Mouse (Mus musculus): ENCODE measurements around the gene Elof1. TPM values are rescaled to one million over a fixed set of nuclear protein-coding genes. Genes with fewer than 3 reads are reported as not detected.

Gene Elof1
- polyA plus RNA-seq, 1 experiment from 2014 or later: 96.9 TPM

DNA sequence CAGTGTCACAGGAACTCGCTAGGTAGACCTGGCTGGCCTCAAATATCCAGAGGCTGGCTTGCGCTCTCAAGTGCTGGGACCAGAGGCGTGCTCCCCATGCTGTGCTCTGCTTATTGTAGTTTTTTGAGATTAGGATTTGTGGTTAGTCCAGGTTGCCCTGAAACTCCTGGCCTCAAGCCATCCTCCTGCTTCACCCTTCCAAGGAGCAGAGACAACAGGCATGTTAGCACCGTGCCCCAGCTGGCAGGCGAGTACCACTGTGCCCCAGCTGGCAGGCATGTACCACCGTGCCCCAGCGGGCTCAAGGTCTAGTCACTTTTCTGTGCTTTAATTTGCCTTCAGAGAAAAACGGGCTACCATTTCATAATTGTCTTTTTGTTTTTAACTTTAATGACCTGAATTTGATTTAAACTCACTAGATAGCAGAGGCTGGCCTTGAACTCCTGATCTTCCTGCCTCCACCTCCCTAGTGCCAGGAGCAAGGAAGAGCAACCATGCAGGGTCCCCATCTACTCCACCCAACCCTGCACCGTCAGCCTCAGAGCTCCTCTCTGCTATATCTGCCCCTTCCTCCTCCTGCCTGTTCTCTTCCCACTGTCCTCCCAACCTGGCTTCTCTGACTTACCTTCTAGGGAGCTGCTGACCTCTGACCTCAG, 18.1 kb upstream of the Elof1 start:
- Histone ChIP-seq H3K27ac (no peak overlapping the region), H3K4me2 (no peak overlapping the region), H3K36me3 (no peaks in the 10 kb centered on the region), H3K4me3 (no peak overlapping the region), H3K27me3 (no peaks in the 10 kb centered on the region), H3K4me1 (replicated peaks) (peaks cover 10% of the 10 kb centered on the region), H3K9me3 (replicated peaks) (no peaks in the 10 kb centered on the region), H3K9ac (no peak overlapping the region)
- 79% methylated on average over 9 of the region's 9 CpGs for WGBS
- ATAC-seq (replicated peaks; ENCODE audit: insufficient number of reproducible peaks, insufficient read depth, low FRiP score, low read depth): no peak

GRCm38 (mm10) chr9:22134246-22134890, 17.4 kb upstream of the Elof1 start:
- no peaks in the 10 kb centered on the region for H3K9me3 ChIP-seq (replicated peaks)
- H3K36me3 ChIP-seq: no peaks in the 10 kb centered on the region
- H3K4me2 ChIP-seq: no peak overlapping the region
- no peaks in the 10 kb centered on the region for H3K27me3 ChIP-seq
- no peak overlapping the region for H3K9ac ChIP-seq
- no peak for ATAC-seq (replicated peaks; ENCODE audit: insufficient number of reproducible peaks, insufficient read depth, low FRiP score, low read depth)
- no peak overlapping the region for H3K4me3 ChIP-seq
- WGBS: 84% methylated on average over 7 of the region's 7 CpGs
- H3K27ac ChIP-seq: no peak overlapping the region
- H3K4me1 ChIP-seq (replicated peaks): peaks cover 10% of the 10 kb centered on the region

GRCm38 (mm10) chr9:22132220-22132619, 15.2 kb upstream of the Elof1 start:
- no peaks in the 10 kb centered on the region for H3K9me3 ChIP-seq (replicated peaks)
- WGBS: 44% methylated on average over 11 of the region's 11 CpGs
- no peak for ATAC-seq (replicated peaks; ENCODE audit: insufficient number of reproducible peaks, insufficient read depth, low FRiP score, low read depth)
- no peaks in the 10 kb centered on the region for H3K36me3 ChIP-seq
- H3K27me3 ChIP-seq: no peaks in the 10 kb centered on the region
- H3K4me2 ChIP-seq: peak overlapping the region; percentile 64
- H3K4me1 ChIP-seq (replicated peaks): peaks cover 10% of the 10 kb centered on the region
- H3K27ac ChIP-seq: no peak overlapping the region
- no peak overlapping the region for H3K9ac ChIP-seq
- H3K4me3 ChIP-seq: peak overlapping the region; percentile 43; the same call in 1 of the 2 replicates

GRCm38 (mm10) chr9:22131226-22131981, 14.4 kb upstream of the Elof1 start:
- H3K4me3 ChIP-seq: peak overlapping the region; percentile 43

GRCm38 (mm10) chr9:22125246-22126027, 8.5 kb upstream of the Elof1 start:
- Histone ChIP-seq H3K27me3 (no peaks in the 10 kb centered on the region), H3K9ac (no peak overlapping the region), H3K27ac (no peak overlapping the region), H3K4me1 (replicated peaks) (no peaks in the 10 kb centered on the region), H3K4me2 (no peak overlapping the region), H3K4me3 (no peak overlapping the region), H3K36me3 (no peaks in the 10 kb centered on the region), H3K9me3 (replicated peaks) (no peaks in the 10 kb centered on the region)
- 80% methylated on average over 15 of the region's 15 CpGs for WGBS
- no peak for ATAC-seq (replicated peaks; ENCODE audit: insufficient number of reproducible peaks, insufficient read depth, low FRiP score, low read depth)

More at GRCm38 (mm10) chr9:22131226-22131981, 14.4 kb upstream of the Elof1 start:
- H3K9me3 ChIP-seq (replicated peaks): no peaks in the 10 kb centered on the region
- no peaks in the 10 kb centered on the region for H3K27me3 ChIP-seq
- H3K36me3 ChIP-seq: no peaks in the 10 kb centered on the region
- H3K27ac ChIP-seq: no peak overlapping the region
- 2% methylated on average over 35 of the region's 35 CpGs for WGBS
- H3K4me2 ChIP-seq: peak overlapping the region; percentile 64
- peak; percentile 61; the same call in 1 of the 2 replicates for ATAC-seq (replicated peaks; ENCODE audit: insufficient number of reproducible peaks, insufficient read depth, low FRiP score, low read depth)
- peak overlapping the region; percentile 46 for H3K9ac ChIP-seq
- H3K4me1 ChIP-seq (replicated peaks): peaks cover 10% of the 10 kb centered on the region

DNA sequence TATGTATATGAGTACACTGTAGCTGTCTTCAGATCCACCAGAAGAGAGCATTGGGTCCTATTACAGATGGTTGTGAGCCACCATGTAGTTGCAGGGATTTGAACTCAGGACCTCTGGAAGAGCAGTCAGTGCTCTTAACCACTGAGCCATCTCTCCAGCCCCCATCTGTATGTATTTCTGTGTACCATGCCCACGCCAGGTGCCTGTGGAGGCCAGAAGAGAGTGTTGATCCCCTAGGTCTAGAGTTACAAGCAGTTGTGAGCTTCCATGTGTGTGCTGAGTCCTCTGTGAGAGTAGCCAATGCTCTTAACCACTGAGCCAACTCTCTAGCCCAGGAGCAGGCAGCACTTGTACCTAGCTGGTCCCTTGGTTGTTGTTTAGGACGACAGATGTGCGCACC, 7.2 kb upstream of the Elof1 start:
- no peak for ATAC-seq (replicated peaks; ENCODE audit: insufficient number of reproducible peaks, insufficient read depth, low FRiP score, low read depth)
- H3K4me2 ChIP-seq: no peak overlapping the region
- H3K27ac ChIP-seq: no peak overlapping the region
- H3K4me3 ChIP-seq: no peak overlapping the region
- 81% methylated on average over 3 of the region's 3 CpGs for WGBS
- no peaks in the 10 kb centered on the region for H3K4me1 ChIP-seq (replicated peaks)
- H3K9me3 ChIP-seq (replicated peaks): no peaks in the 10 kb centered on the region
- H3K9ac ChIP-seq: no peak overlapping the region
- H3K36me3 ChIP-seq: no peaks in the 10 kb centered on the region
- no peaks in the 10 kb centered on the region for H3K27me3 ChIP-seq

- no peak overlapping the region for H3K4me2 ChIP-seq
Observed at GRCm38 (mm10) chr9:22123069-22123609, 6.2 kb upstream of the Elof1 start.

GRCm38 (mm10) chr9:22122005-22122404, 5.0 kb upstream of the Elof1 start:
- ATAC-seq (replicated peaks; ENCODE audit: insufficient number of reproducible peaks, insufficient read depth, low FRiP score, low read depth): no peak
- 53% methylated on average over 3 of the region's 3 CpGs for WGBS

More at GRCm38 (mm10) chr9:22123069-22123609, 6.2 kb upstream of the Elof1 start:
- no peak overlapping the region for H3K9ac ChIP-seq
- no peak overlapping the region for H3K4me3 ChIP-seq
- H3K27me3 ChIP-seq: no peaks in the 10 kb centered on the region
- 82% methylated on average over 7 of the region's 7 CpGs for WGBS
- no peaks in the 10 kb centered on the region for H3K9me3 ChIP-seq (replicated peaks)
- H3K27ac ChIP-seq: no peak overlapping the region
- H3K36me3 ChIP-seq: no peaks in the 10 kb centered on the region
- no peaks in the 10 kb centered on the region for H3K4me1 ChIP-seq (replicated peaks)
- no peak for ATAC-seq (replicated peaks; ENCODE audit: insufficient number of reproducible peaks, insufficient read depth, low FRiP score, low read depth)

GRCm38 (mm10) chr9:22121545-22121944, 4.6 kb upstream of the Elof1 start:
- Histone ChIP-seq H3K4me1 (replicated peaks) (peaks cover 8% of the 10 kb centered on the region; the same call in 1 of the 2 replicates), H3K9ac (no peak overlapping the region), H3K27ac (no peak overlapping the region), H3K4me2 (no peak overlapping the region), H3K4me3 (no peak overlapping the region), H3K36me3 (no peaks in the 10 kb centered on the region), H3K27me3 (no peaks in the 10 kb centered on the region), H3K9me3 (replicated peaks) (no peaks in the 10 kb centered on the region)
- ATAC-seq (replicated peaks; ENCODE audit: insufficient number of reproducible peaks, insufficient read depth, low FRiP score, low read depth): no peak

More at GRCm38 (mm10) chr9:22122005-22122404, 5.0 kb upstream of the Elof1 start:
- Histone ChIP-seq H3K36me3 (no peaks in the 10 kb centered on the region), H3K9me3 (replicated peaks) (no peaks in the 10 kb centered on the region), H3K27me3 (no peaks in the 10 kb centered on the region), H3K4me1 (replicated peaks) (peaks cover 8% of the 10 kb centered on the region; the same call in 1 of the 2 replicates), H3K9ac (no peak overlapping the region), H3K27ac (no peak overlapping the region), H3K4me3 (no peak overlapping the region), H3K4me2 (no peak overlapping the region)

DNA sequence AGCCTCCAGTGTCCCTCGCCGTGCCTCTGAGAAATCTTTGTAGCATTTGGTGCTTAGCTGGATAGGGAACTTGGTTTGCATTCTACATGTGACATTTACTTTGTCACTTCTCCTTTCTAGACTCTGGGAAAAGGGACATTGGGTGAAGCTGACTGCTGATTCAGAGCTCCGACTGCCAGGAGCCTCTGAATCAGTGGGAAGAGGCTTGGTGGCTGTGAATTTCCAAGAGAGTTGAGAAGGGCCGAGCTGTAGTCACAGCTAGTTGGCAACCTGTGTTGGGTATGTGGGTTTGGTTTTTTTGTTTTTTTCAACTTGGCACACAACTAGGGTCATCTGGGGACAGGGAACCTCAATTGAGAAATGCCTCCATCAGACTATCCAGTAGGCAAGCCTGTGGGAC, 2.6 kb upstream of the Elof1 start:
- no peak overlapping the region for H3K4me3 ChIP-seq
- H3K4me1 ChIP-seq (replicated peaks): peaks cover 18% of the 10 kb centered on the region
- no peaks in the 10 kb centered on the region for H3K36me3 ChIP-seq
- no peak overlapping the region for H3K27ac ChIP-seq
- no peak overlapping the region for H3K9ac ChIP-seq
- H3K27me3 ChIP-seq: no peaks in the 10 kb centered on the region
- ATAC-seq (replicated peaks; ENCODE audit: insufficient number of reproducible peaks, insufficient read depth, low FRiP score, low read depth): no peak
- H3K4me2 ChIP-seq: no peak overlapping the region
- no peaks in the 10 kb centered on the region for H3K9me3 ChIP-seq (replicated peaks)
- WGBS: 90% methylated on average over 4 of the region's 4 CpGs

All from heart, embryonic 15.5 days (tissue).